Mouse (Mus musculus) left cerebral cortex, postnatal 14 days (tissue): ENCODE measurements around the gene Adra1d. TPM values are rescaled to one million over a fixed set of nuclear protein-coding genes. Genes with fewer than 3 reads are reported as not detected.

Source experiments
- DNase-seq, 2 experiments: peaks; one replicate each; pipeline ENCODE4 v3.0.0; 2021 to 2022; ENCODE audit warnings: low spot score in 2 of 2, mixed read lengths in 1 of 2
- intact Hi-C: fragments of 180-260 bp; cut with DNase I; formaldehyde crosslinking; loops from one replicate; pipeline ENCODE4 v1.15.1; 2025
- total RNA-seq, 2 experiments: library from RNA; stranded (reverse); gene quantifications; 2 replicates each; pipeline ENCODE4 v1.2.3; 2021

Adra1d gene
- total RNA-seq, 2 experiments from 2014 or later, result 43.4 to 46.9 TPM

GRCm38 (mm10) chr2:131502561-131502960 is 59.5 kb downstream of the Adra1d start:
- intact Hi-C loops, result no loop called here

GRCm38 (mm10) chr2:131501886-131502285 is 60.2 kb downstream of the Adra1d start:
- peak in 1 of 2 experiments; percentile 36 for DNase-seq
- intact Hi-C loops, result no loop called here

More at GRCm38 (mm10) chr2:131502561-131502960, 59.5 kb downstream of the Adra1d start:
- DNase-seq, result no peak

- DNase-seq, result no peak
- intact Hi-C loops, result no loop called here
Measured at GRCm38 (mm10) chr2:131499290-131499845, 62.7 kb downstream of the Adra1d start.

GRCm38 (mm10) chr2:131498219-131498618 is 63.9 kb downstream of the Adra1d start:
- intact Hi-C loops, result no loop called here
- peak in 1 of 2 experiments; percentile 55 for DNase-seq

GRCm38 (mm10) chr2:131497224-131497856 is 64.7 kb downstream of the Adra1d start:
- intact Hi-C loops, result no loop called here

GRCm38 (mm10) chr2:131496125-131496820 is 65.8 kb downstream of the Adra1d start:
- intact Hi-C loops, result no loop called here
- no peak for DNase-seq

More at GRCm38 (mm10) chr2:131497224-131497856, 64.7 kb downstream of the Adra1d start:
- no peak for DNase-seq

Other genes starting within 250 kb of the Adra1d start
- gene Rnf24, start 209.4 kb downstream of the Adra1d start, total RNA-seq, result 10 to 100 TPM; 30.3 to 32.3 TPM
- gene Smox, start 70.8 kb downstream of the Adra1d start, total RNA-seq, result 10 to 100 TPM; 65.4 to 68.9 TPM